In the genomic region with DNA sequence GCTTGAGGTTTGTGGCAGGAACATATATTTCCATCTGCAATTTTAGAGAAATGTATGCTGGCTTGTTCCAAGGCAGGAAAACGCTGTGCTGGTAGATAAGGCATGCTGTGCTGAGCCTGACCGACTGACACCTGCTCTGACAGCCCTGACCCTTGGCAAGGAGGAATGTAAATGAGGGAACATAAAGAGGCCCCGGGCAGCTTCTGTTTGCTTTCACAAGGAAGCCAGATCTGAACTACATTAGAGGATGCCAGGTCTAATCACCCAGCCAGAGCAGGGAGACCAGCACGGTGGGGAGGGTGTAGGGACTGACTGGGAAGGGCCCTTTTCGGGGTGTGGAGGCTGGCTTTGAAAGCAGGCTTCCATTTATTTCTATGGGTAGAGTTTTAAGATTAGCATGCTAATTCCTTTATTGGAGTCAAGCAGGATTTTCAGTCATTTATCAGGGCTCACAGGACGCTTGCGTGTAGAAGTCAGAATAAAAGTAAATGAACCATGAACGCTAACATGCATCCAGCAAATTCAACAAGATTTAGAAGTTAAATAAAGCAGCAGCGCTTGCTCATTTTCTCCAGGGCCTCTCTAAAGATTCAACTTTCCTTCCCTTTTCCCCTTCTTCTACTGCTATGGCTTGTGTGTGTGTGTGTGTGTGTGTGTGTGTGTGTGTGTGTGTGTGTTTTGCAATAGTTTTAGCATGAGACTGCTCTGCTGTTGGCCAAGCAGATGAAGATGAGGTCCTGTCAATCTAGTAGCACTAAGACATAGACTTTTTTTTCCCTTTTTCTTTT, we compare ENCODE assay signal across 9 mouse cellular contexts. TPM values are rescaled to one million over a fixed set of nuclear protein-coding genes. Genes with fewer than 3 reads are reported as not detected.
DNase-seq lines count a peak whose midpoint lies in the region; ATAC-seq and TF ChIP-seq lines count a peak whose summit lies in the region.
"Had no signal": no experiment of that assay in that cellular context is flagged by ENCODE, and none has a peak within 500 bp of the region (broad histone marks: within the 10 kb centered on the region; RNA-seq: fewer than 3 reads in every experiment).

No protein-coding gene starts in this region.

- WGBS in heart, embryonic 13.5 days: 36% methylated on average over 9 of the region's 9 CpGs
- WGBS in forebrain, embryonic 10.5 days: 35% methylated on average over 9 of the region's 9 CpGs
- WGBS in kidney, adult 2 months: 33% methylated on average over 9 of the region's 9 CpGs
- WGBS in midbrain, embryonic 14.5 days: 6% methylated on average over 9 of the region's 9 CpGs

- peak overlapping the region; percentile 59 for H3K27ac ChIP-seq in heart, embryonic 13.5 days (replicated peaks)
- peak overlapping the region; percentile 13; the same call in 1 of the 2 replicates for H3K27ac ChIP-seq in forebrain, embryonic 10.5 days
- peak overlapping the region; percentile 38; the same call in 1 of the 2 replicates for H3K27ac ChIP-seq in kidney, adult 2 months (ENCODE audit: insufficient read depth, low read depth, low read length)
- H3K27ac ChIP-seq in midbrain, embryonic 14.5 days (replicated peaks; ENCODE audit: low read depth, low read length): peak overlapping the region; percentile 62
- H3K27ac ChIP-seq in gastrocnemius, adult 2 months: no peak overlapping the region

- no peak for TF ChIP-seq CTCF in kidney, adult 2 months (conservative IDR thresholded peaks at IDR 0.05; ENCODE audit: insufficient read depth, insufficient read length, low read depth, low read length)
- TF ChIP-seq CTCF in gastrocnemius, adult 2 months (IDR thresholded peaks at IDR 0.05): no peak

- intact Hi-C loops in heart, postnatal 10 days (cut with DNase I): no loop called here
- intact Hi-C loops in gastrocnemius, adult 2 months (cut with DNase I): no loop called here

- DNase-seq in heart, postnatal 10 days: no peak
- no peak for DNase-seq in forebrain, embryonic 10.5 days (ENCODE audit: extremely low spot score, low spot score)
- peak; percentile 38 for DNase-seq in kidney, adult 2 months
- peak; percentile 60 for DNase-seq in midbrain, embryonic 14.5 days
- no peak for DNase-seq in ovary, postnatal 14 days (ENCODE audit: low spot score)
- no peak for DNase-seq in gastrocnemius, adult 2 months
- no peak for DNase-seq in right cerebral cortex, postnatal 14 days

- H3K9ac ChIP-seq in heart, embryonic 13.5 days: no peak overlapping the region
- no peak overlapping the region for H3K9ac ChIP-seq in midbrain, embryonic 14.5 days (replicated peaks; ENCODE audit: low read length)

- no peaks in the 10 kb centered on the region for H3K27me3 ChIP-seq in heart, embryonic 13.5 days (replicated peaks)
- H3K27me3 ChIP-seq in forebrain, embryonic 10.5 days (ENCODE audit: poor library complexity, severe bottlenecking): no peaks in the 10 kb centered on the region
- no peaks in the 10 kb centered on the region; the same call in 1 of the 2 replicates for H3K27me3 ChIP-seq in kidney, adult 2 months (replicated peaks; ENCODE audit: control insufficient read depth, insufficient read depth, low read length)
- H3K27me3 ChIP-seq in midbrain, embryonic 14.5 days (ENCODE audit: control insufficient read depth, insufficient read depth, low read length): no peaks in the 10 kb centered on the region

- no peaks in the 10 kb centered on the region for H3K36me3 ChIP-seq in heart, embryonic 13.5 days
- no peaks in the 10 kb centered on the region for H3K36me3 ChIP-seq in forebrain, embryonic 10.5 days (replicated peaks)
- H3K36me3 ChIP-seq in kidney, adult 2 months (ENCODE audit: control insufficient read depth, insufficient read depth, low read length): no peaks in the 10 kb centered on the region
- H3K36me3 ChIP-seq in midbrain, embryonic 14.5 days (ENCODE audit: control insufficient read depth, insufficient read depth, low read length): no peaks in the 10 kb centered on the region

- ATAC-seq in heart, embryonic 13.5 days (ENCODE audit: extremely low read depth, insufficient number of reproducible peaks, low FRiP score, low TSS enrichment): no peak; the same call in 1 of the 2 replicates
- ATAC-seq in midbrain, embryonic 14.5 days (ENCODE audit: low FRiP score, low TSS enrichment): peak; percentile 87

- H3K4me3 ChIP-seq in heart, embryonic 13.5 days: no peak overlapping the region
- H3K4me3 ChIP-seq in forebrain, embryonic 10.5 days: no peak overlapping the region
- no peak overlapping the region for H3K4me3 ChIP-seq in kidney, adult 2 months (ENCODE audit: insufficient read depth, low read depth, low read length)
- H3K4me3 ChIP-seq in midbrain, embryonic 14.5 days (replicated peaks; ENCODE audit: low read depth, low read length): no peak overlapping the region
- H3K4me3 ChIP-seq in gastrocnemius, adult 2 months: no peak overlapping the region

- H3K4me2 ChIP-seq in heart, embryonic 13.5 days: no peak overlapping the region
- 0 out of 2 replicates have a peak overlapping the region, but pooled peaks have one; percentile 1 for H3K4me2 ChIP-seq in midbrain, embryonic 14.5 days (ENCODE audit: low read length)

- peaks cover 36% of the 10 kb centered on the region for H3K4me1 ChIP-seq in heart, embryonic 13.5 days
- peaks cover 42% of the 10 kb centered on the region for H3K4me1 ChIP-seq in forebrain, embryonic 10.5 days
- no peaks in the 10 kb centered on the region; the same call in 1 of the 2 replicates for H3K4me1 ChIP-seq in kidney, adult 2 months (ENCODE audit: control insufficient read depth, insufficient read depth, low read length)
- H3K4me1 ChIP-seq in midbrain, embryonic 14.5 days (ENCODE audit: control insufficient read depth, insufficient read depth, low read length): peaks cover 19% of the 10 kb centered on the region

- no peak for TF ChIP-seq POLR2A in kidney, adult 2 months (IDR thresholded peaks at IDR 0.05; ENCODE audit: low read depth, low read length)

- no peaks in the 10 kb centered on the region for H3K9me3 ChIP-seq in heart, embryonic 13.5 days
- H3K9me3 ChIP-seq in forebrain, embryonic 10.5 days: no peaks in the 10 kb centered on the region
- H3K9me3 ChIP-seq in midbrain, embryonic 14.5 days (ENCODE audit: control insufficient read depth, low read length): no peaks in the 10 kb centered on the region

RNA-seq across cellular contexts. Expression of a gene that starts 34.3 kb away (rescaled TPM):
- polyA plus RNA-seq in heart, embryonic 13.5 days (2015; fragmentation: Nextera tagmentation; extraction: Ambion mirVana): 3.5 and 4.9 TPM in 2 replicates
- total RNA-seq in heart, postnatal 10 days (2021): 1 to 10 TPM in 1 of 2 experiments, under 1 TPM in 1; 0.29 to 1.2 TPM
- polyA plus RNA-seq in forebrain, embryonic 10.5 days (2016; fragmentation: Nextera tagmentation; extraction: Ambion mirVana): 3.9 and 5.5 TPM in 2 replicates
- polyA plus RNA-seq in kidney, adult 2 months (2012; rRNA removed): 10.9 and 12.0 TPM in 2 replicates
- 6.3 and 8.4 TPM in 2 replicates for polyA plus RNA-seq in midbrain, embryonic 14.5 days (2014; fragmentation: Nextera tagmentation; extraction: Ambion mirVana)
- 1 to 10 TPM in 1 of 2 experiments, under 1 TPM in 1; 0.82 to 1.3 TPM for total RNA-seq in gastrocnemius, adult 2 months (2021)
- total RNA-seq: neutrophil, adult 5-6 weeks had no signal

Comparison
In these comparisons a context has a peak if more than half of its experiments do, and no peak if none do; other contexts are left out.
1. DNase-seq: peak in kidney, adult 2 months (single experiment) and midbrain, embryonic 14.5 days (single experiment); none in heart, postnatal 10 days (0 of 2), forebrain, embryonic 10.5 days (single experiment), ovary, postnatal 14 days (single experiment), gastrocnemius, adult 2 months (single experiment) and right cerebral cortex, postnatal 14 days (single experiment).